Mouse (Mus musculus): ENCODE results near the gene Dus2.
"Not testable (repeated sequence)": the region's sequence is repeated elsewhere in the genome, so short reads cannot be mapped to it uniquely, and the experiment has no call there.

The Dus2 gene

DNA sequence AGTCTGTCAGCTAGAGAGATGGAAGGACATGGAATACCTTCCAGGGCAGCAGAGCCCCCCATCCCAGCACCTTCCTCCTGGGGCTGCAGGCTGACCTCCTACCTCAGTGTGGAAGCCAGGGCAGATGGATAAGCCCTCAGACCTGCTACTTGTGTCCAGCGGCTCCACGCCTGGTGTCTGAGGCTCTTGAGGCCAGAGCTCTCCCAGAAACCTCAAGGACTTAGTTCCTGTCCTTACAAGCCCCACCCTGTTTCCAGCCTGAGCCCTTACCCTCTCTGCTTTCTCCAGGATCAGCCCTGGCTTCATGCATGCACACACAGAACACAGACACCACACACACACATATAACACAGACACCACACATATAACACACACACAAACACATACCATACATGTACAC lies 409 bp downstream of the Dus2 start:
- DNase-seq (ENCODE audit: low spot score) = no peak

DNA sequence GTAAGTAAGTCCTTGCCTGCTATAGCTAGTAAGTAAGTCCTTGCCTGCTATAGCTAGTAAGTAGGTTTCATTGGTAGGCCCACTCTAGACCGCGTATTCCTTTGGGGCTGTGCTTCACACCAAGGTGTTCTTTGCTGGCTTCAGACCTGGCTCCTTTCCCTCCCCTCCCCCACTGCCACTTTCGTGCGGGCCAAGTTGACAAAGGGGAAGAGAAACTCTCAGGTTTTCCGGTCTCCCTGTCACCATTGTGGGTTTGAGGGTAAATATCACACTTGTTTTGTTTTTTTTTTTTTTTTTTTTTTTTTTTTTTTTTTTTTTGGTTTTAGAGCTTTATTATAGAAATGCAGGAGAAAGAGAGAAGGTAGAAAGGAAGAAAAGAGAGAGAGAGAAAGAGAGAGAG lies 1.4 kb downstream of the Dus2 start:
- no peak for DNase-seq (ENCODE audit: low spot score)

GRCm38 (mm10) chr8:105993226-105993625 lies 2.1 kb downstream of the Dus2 start:
- DNase-seq (ENCODE audit: low spot score) = no peak

- DNase-seq (ENCODE audit: low spot score) = no peak
These were observed 5.2 kb downstream of the Dus2 start for GRCm38 (mm10) chr8:105996359-105996758.

- no peak for DNase-seq (ENCODE audit: low spot score)
These were observed 7.8 kb downstream of the Dus2 start for GRCm38 (mm10) chr8:105998971-105999370.

DNA sequence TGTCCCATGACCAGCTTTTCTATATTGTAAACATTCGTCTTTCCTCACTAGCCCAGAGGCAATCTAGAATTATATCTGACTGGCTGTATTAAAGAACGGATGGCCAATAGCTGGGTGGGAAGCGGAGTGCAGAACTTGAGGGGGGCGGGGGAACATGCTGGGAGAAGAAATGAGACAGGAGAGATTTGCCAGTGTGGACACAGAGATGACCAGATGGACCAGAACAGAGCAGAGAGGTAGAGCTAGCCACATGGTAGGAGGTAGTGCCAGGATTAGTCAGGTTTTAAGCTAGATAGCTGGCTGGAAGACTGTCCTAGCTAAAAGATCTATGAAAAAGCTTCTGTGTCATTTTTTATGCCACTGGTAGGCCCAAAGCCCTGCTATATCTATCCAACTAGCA lies 10.8 kb downstream of the Dus2 start:
- DNase-seq (ENCODE audit: low spot score) = no peak

DNA sequence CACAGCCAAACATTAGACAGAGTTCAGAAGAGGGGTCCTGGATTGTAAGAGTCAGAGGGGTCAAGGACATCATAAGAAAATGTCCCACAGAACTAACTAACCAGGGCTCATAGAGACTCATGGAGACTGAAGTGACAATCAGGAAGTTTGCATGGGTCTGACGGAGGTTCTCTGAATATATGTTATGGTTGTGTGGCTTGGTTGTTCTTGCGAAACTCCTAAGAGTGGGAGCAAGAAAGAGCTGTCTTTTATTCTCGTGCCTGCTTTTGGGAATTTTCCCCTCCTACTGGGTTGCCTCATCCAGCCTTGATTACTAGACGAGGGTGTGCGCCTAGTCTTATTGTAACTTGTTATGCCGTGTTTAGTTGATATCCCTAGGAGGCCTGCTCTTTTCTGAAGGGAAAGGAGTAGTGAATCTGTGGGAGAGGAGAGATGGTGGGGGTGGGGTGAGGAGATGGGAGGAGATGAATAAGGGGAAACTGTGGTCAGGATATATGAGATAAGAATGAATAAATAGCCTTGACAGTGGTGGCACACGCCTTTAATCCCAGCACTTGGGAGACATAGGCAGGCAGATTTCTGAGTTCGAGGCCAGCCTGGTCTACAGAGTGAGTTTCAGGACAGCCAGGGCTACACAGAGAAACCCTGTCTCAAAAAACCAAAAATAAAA lies 13.5 kb downstream of the Dus2 start:
- no peak for DNase-seq (ENCODE audit: low spot score)

DNA sequence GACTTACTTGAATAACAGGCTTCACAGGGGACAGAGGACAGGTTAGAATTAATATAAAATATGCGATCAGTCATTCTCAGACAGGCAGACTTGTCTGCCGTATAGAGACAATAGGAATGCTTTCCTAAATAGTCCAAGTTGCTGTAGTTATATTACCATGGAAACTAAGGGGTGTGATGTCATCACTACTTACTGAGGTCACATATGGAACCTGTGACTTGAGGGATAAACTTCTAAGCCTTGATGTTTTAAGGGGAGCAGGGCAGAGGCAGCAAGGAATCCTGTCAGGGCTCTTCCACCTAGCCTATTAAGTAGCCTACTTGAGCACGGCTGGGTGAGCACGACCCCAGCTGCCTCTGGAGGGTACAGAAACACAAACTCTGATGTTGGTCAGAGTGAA lies 14.7 kb downstream of the Dus2 start, which contains the start of gene Dpep2nb:
Dpep2nb (minus strand) TSS at position 101 of the 400 bp plus-strand sequence.
- no peak for DNase-seq (ENCODE audit: low spot score)

DNA sequence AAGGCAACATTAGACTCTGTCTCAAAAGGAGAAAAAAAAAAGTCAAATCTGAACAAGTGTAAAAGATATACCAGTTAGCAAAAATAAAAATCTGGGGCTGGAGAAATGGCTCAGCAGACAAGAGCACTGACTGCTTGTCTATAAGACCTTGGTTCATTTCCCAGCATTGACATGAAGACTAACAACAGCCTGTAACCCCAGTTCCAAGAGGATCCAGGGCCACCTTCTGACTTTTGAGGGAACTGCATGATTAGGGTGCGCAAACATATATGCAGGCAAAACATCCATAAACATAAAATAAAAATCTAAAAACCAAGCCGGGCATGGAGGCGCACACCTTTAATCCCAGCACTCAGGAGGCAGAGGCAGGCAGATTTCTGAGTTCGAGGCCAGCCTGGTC lies 15.3 kb downstream of the Dus2 start:
- DNase-seq (ENCODE audit: low spot score) = no peak

GRCm38 (mm10) chr8:106007135-106007534 lies 16.0 kb downstream of the Dus2 start:
- no peak for DNase-seq (ENCODE audit: low spot score)

GRCm38 (mm10) chr8:106007891-106008290 lies 16.8 kb downstream of the Dus2 start:
- DNase-seq (ENCODE audit: low spot score) = not testable (repeated sequence)

DNA sequence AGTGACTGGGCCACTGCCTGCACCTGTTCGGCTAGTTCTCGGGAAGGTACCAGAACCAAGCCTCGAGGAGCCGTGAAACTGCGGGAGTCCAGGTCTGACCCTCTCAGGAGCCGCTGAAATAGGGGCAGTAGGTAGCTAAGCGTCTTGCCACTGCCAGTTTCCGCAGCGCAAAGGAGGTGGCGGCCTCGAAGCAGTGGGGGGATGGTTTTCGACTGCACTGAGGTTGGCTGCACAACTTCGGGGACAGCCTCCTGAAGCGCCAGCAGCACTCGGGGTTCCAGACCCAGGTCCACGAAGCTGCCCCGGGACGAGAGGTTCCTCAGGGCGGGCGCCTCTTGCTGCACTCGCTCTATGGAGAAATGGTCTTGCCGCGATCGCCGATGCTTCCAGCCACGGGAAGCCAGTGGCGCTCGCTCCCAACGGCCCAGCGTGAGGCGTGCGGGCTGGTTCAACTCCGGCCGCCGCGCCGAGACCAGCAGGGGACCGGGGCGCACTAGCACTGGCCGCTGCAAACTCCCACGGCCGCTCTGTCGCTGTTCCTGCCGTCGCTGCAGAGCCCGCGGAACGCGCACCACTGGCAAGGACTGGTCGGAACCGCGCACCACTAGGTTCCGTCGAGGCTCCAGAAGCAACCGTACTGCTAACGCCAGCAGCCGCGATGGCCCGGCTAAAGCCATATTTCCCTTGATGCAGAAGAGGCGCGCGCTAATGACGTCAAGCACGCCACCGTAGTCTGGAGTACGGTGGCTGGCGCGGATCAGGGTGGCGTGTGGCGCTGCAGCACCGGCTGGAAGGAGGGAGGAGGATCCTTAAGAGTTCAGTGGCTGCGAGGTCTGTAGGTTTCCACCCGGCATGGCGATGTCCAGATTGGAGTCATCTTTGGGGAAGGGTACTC lies 19.9 kb downstream of the Dus2 start:
- peak; percentile 78 for DNase-seq (ENCODE audit: low spot score)

DNA sequence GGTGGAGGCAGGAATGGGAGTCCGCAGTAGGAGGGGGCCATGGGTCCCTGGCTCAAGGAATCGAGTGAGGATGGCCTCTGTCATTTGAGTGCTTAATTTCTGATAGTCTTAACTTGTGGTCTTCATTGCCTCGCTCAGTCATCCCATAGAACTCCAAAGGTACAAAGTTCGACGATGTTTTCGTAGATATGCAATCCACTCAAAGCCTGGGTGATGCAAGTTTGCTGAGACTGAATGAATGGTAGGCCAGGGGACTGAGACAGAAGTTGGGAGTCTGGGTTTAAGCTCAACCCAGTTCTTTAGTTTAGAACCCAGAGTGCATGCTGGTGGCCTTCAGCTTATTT lies 20.5 kb downstream of the Dus2 start, which contains the start of gene Ddx28:
Ddx28 (minus strand) TSS at position 240 of the 344 bp plus-strand sequence.
- DNase-seq (ENCODE audit: low spot score) = no peak

- not testable (repeated sequence) for DNase-seq (ENCODE audit: low spot score)
These were observed 21.1 kb downstream of the Dus2 start for GRCm38 (mm10) chr8:106012203-106012602.

DNA sequence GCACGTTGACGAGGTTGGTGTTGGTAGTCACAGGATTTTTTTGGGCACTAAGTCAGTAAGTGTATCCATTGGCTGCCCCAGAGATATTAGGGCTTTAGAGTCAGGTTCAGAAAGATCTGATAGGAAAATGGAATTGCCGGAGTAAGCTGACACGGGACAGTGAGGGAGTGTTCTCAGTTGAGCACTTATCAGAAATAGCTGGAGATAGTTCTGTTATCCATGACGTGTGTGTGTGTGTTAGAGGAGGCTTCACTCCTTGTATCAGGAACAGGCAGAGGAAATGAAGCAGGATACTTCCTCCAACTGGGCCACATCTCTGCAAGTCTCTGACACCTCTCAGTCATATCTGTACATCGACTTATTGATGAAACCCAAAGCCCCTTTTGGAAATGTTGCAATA lies 25.1 kb downstream of the Dus2 start:
- no peak for DNase-seq (ENCODE audit: low spot score)

DNA sequence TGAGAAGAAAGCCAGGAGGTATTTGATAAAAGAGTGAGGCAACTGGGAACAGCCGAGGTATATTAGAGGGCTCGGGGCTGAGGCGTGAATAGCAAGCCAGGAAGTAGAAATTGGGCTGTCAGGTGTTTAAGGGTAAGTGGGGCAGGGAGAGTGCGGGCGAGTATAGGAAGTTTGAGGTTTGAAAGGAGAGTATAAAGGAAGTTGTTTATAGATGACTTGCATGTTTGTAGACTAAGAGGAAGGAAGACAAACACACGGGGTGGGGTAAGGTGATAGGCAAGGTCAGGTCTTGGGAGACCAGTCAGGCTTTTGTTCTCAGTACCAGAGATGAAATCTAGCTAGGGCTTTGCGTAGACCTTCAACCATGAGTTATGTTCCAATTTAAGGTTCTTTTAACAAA lies 26.0 kb downstream of the Dus2 start:
- no peak for DNase-seq (ENCODE audit: low spot score)

- DNase-seq (ENCODE audit: low spot score) = no peak
These were observed 26.9 kb downstream of the Dus2 start for GRCm38 (mm10) chr8:106018039-106018438.

DNA sequence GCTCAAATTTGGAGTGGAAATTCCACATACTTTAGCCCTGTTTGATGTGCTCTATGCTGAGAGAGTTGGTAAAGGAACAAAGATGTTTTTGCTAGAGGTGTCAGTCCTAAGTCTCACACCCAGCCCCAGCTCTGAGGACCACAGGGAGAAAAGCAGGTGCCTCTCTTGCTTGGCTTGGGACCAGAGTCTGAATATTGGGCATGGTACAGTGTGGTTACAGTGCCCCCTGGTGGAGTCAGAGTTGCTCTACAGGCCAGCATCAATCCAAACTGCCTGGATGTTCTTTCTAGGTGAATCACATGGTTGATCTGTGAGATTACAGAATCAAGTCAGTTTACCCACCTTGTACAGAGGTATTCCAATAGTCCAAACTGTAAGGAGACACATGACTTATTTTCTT lies 31.3 kb downstream of the Dus2 start:
- peak; percentile 44 for DNase-seq (ENCODE audit: low spot score)

GRCm38 (mm10) chr8:106038721-106039120 lies 47.6 kb downstream of the Dus2 start:
- DNase-seq (ENCODE audit: low spot score) = no peak

GRCm38 (mm10) chr8:106039605-106040004 lies 48.5 kb downstream of the Dus2 start:
- DNase-seq (ENCODE audit: low spot score) = no peak

DNA sequence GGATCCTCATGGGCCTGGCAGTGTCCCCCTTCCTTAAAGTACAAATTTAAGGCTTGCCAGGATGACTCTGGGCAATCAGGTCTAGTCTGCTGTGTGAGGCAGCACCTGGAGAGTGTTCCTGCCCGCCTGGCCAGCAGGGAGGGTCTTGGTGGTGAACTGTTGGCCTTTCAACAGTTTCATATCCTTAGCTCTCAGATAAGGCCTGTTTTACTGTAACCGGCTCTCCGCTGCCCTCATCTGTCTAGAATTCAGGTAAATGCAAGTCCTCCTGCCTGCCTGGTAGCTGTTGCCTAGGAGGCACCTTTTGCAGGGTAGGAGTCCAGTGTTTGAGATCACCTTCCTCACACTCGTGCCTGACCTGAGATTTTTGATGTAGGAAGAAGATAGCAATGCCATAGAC lies 49.1 kb downstream of the Dus2 start:
- DNase-seq (ENCODE audit: low spot score) = no peak

DNA sequence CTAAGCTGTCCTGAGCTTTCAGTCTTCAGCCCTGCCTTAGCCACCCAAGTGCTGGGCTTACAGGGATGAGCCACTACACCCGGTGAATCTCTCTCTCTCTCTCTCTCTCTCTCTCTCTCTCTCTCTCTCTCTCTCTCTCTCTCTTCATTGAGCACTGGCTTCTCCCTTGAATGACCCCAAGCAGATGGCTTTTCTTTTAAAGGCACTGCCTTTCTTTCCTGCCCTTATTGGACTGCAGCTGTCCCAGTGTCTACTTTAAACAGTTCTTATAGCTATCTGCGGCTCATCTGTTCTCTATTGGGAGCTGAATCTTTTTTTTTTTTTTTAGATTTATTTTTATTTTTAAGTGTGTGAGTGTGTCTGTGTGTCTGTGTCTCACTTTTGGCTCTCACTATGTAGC lies 51.9 kb downstream of the Dus2 start:
- no peak for DNase-seq (ENCODE audit: low spot score)

- no peak for DNase-seq (ENCODE audit: low spot score)
These were observed 53.0 kb downstream of the Dus2 start for GRCm38 (mm10) chr8:106044151-106044550.
